Mouse (Mus musculus) thymus, adult 2 months (tissue): ENCODE measurements around the gene Drap1.

Experiments used
- CTCF ChIP-seq: fragments of 200-500 bp; IDR thresholded peaks from 2 replicates; pipeline ENCODE4 v1.5.1; 2012; ENCODE audit warnings: mild to moderate bottlenecking, control low read depth, low read length, moderate library complexity, borderline replicate concordance; ENCODE audit not compliant: control insufficient read depth, poor library complexity, insufficient read depth; ENCODE audit errors: extremely low read depth
- POLR2A ChIP-seq: fragments of 200-500 bp; IDR thresholded peaks from 2 replicates; pipeline ENCODE4 v1.6.1; 2012; ENCODE audit warnings: mild to moderate bottlenecking, low read length, control low read depth, moderate library complexity; ENCODE audit not compliant: control insufficient read depth, poor library complexity, insufficient read depth; ENCODE audit errors: extremely low read depth

DNA sequence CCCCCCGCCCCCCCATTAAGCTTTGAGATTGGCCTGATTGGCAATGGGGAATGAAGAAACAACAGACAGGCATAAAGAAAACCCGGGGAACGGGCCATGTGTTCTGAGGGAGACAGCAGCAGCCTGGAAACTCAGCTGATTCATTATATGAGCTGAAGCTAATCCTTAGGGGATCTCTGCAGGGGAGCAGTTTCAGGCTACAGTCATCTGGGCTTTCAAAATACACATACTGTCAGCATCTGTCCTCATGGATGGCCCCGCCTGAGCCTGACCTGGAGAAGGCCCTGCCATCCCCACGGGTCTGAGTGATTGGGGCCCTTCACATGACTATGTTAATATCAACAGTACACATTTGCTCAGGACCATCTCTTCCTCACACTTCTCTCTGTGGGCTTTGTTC lies 47.1 kb upstream of the Drap1 start:
- TF ChIP-seq POLR2A, result no peak
- TF ChIP-seq CTCF, result no peak
